Mouse (Mus musculus) splenic B cell, adult 2 months (primary cell): ENCODE data around the gene Bad.

Source experiments
- DNase-seq: peaks from one replicate; pipeline ENCODE4 v3.0.0-alpha.2; 2011; ENCODE audit warnings: low read depth, low spot score
- H3K27me3 ChIP-seq: 2 replicates; pipeline ENCODE4 v1.6.1; 2012; ENCODE audit warnings: mild to moderate bottlenecking, low read length, moderate library complexity, mixed read lengths; ENCODE audit not compliant: control insufficient read depth, poor library complexity, insufficient read depth, severe bottlenecking
- H3K36me3 ChIP-seq: 2 replicates; pipeline ENCODE4 v1.6.1; 2012; ENCODE audit warnings: mild to moderate bottlenecking, low read length, moderate library complexity, mixed read lengths; ENCODE audit not compliant: control insufficient read depth, poor library complexity, insufficient read depth, severe bottlenecking

Gene Bad

GRCm38 (mm10) chr19:6921647-6922567, 19.8 kb upstream of the Bad start, which contains the start of gene Esrra:
Esrra (minus strand) TSS chr19:6921813.
- Histone ChIP-seq H3K27me3 (no peaks in the 10 kb centered on the region; the same call in 1 of the 2 replicates), H3K36me3 (no peaks in the 10 kb centered on the region)
- DNase-seq: peak; percentile 100

- Histone ChIP-seq H3K36me3 (no peaks in the 10 kb centered on the region), H3K27me3 (no peaks in the 10 kb centered on the region; the same call in 1 of the 2 replicates)
- DNase-seq: no peak
Observed at GRCm38 (mm10) chr19:6922901-6923735, 18.5 kb upstream of the Bad start.

- H3K27me3 ChIP-seq: no peaks in the 10 kb centered on the region; the same call in 1 of the 2 replicates
- peak; percentile 83 for DNase-seq
- H3K36me3 ChIP-seq: no peaks in the 10 kb centered on the region
Observed at GRCm38 (mm10) chr19:6924461-6925306, 17.0 kb upstream of the Bad start.

- H3K27me3 ChIP-seq: no peaks in the 10 kb centered on the region; the same call in 1 of the 2 replicates
- DNase-seq: no peak
- H3K36me3 ChIP-seq: no peaks in the 10 kb centered on the region
Observed at GRCm38 (mm10) chr19:6925307-6925573, 16.4 kb upstream of the Bad start, which contains the start of gene Catsperz. Catsperz (minus strand) TSS chr19:6925380.

GRCm38 (mm10) chr19:6925611-6926329, 15.9 kb upstream of the Bad start:
- no peak for DNase-seq
- Histone ChIP-seq H3K27me3 (no peaks in the 10 kb centered on the region; the same call in 1 of the 2 replicates), H3K36me3 (no peaks in the 10 kb centered on the region)

GRCm38 (mm10) chr19:6926559-6927255, 15.0 kb upstream of the Bad start:
- peak; percentile 49 for DNase-seq
- Histone ChIP-seq H3K27me3 (no peaks in the 10 kb centered on the region; the same call in 1 of the 2 replicates), H3K36me3 (no peaks in the 10 kb centered on the region)

- DNase-seq: no peak
- no peaks in the 10 kb centered on the region; the same call in 1 of the 2 replicates for H3K27me3 ChIP-seq
- H3K36me3 ChIP-seq: no peaks in the 10 kb centered on the region
Observed at GRCm38 (mm10) chr19:6928080-6928479, 13.6 kb upstream of the Bad start.

GRCm38 (mm10) chr19:6931002-6931401, 10.7 kb upstream of the Bad start:
- Histone ChIP-seq H3K36me3 (no peaks in the 10 kb centered on the region), H3K27me3 (no peaks in the 10 kb centered on the region)
- DNase-seq: no peak

GRCm38 (mm10) chr19:6932018-6932417, 9.6 kb upstream of the Bad start:
- no peaks in the 10 kb centered on the region for H3K36me3 ChIP-seq
- H3K27me3 ChIP-seq: no peaks in the 10 kb centered on the region
- no peak for DNase-seq

GRCm38 (mm10) chr19:6933102-6933435, 8.6 kb upstream of the Bad start:
- no peak for DNase-seq
- Histone ChIP-seq H3K27me3 (no peaks in the 10 kb centered on the region), H3K36me3 (no peaks in the 10 kb centered on the region)

- DNase-seq: peak; percentile 66
- no peaks in the 10 kb centered on the region for H3K27me3 ChIP-seq
- no peaks in the 10 kb centered on the region for H3K36me3 ChIP-seq
Observed at GRCm38 (mm10) chr19:6933436-6934194, 8.0 kb upstream of the Bad start.

- H3K36me3 ChIP-seq: no peaks in the 10 kb centered on the region
- no peaks in the 10 kb centered on the region for H3K27me3 ChIP-seq
- DNase-seq: no peak
Observed at GRCm38 (mm10) chr19:6934195-6934977, 7.3 kb upstream of the Bad start, which contains the start of gene Kcnk4. Kcnk4 (minus strand) TSS chr19:6934515.
